Mouse (Mus musculus): ENCODE data around the gene 4930402K13Rik. TPM values are rescaled to one million over a fixed set of nuclear protein-coding genes. Genes with fewer than 3 reads are reported as not detected.
"Not testable (repeated sequence)": the region's sequence is repeated elsewhere in the genome, so short reads cannot be mapped to it uniquely, and the experiment has no call there.

4930402K13Rik gene
- polyA plus RNA-seq (2015; fragmentation: Nextera tagmentation; extraction: Ambion mirVana): not detected in 2 replicates

- no peak for ATAC-seq (ENCODE audit: extremely low read depth, insufficient number of reproducible peaks, low FRiP score, low TSS enrichment)
- H3K4me2 ChIP-seq: no peak within 1 kb of the TSS
- no peak within 1 kb of the TSS for H3K4me3 ChIP-seq
- H3K9ac ChIP-seq: no peak within 1 kb of the TSS
- H3K27ac ChIP-seq (replicated peaks): no peak within 1 kb of the TSS
- H3K9me3 ChIP-seq: no peaks in the 10 kb centered on the region
- no peaks in the 10 kb centered on the region for H3K27me3 ChIP-seq (replicated peaks)
- H3K36me3 ChIP-seq: no peaks in the 10 kb centered on the region
- H3K4me1 ChIP-seq: no peaks in the 10 kb centered on the region
- 92% methylated on average over 6 of the region's 6 CpGs for WGBS
Measured at GRCm38 (mm10) chrX:9104262-9104661, at the start of gene 4930402K13Rik. 4930402K13Rik (plus strand) TSS chrX:9104562.

GRCm38 (mm10) chrX:9060952-9061351 lies 43.4 kb upstream of the 4930402K13Rik start:
- WGBS: 15% methylated on average over 7 of the region's 9 CpGs
- H3K4me2 ChIP-seq; ATAC-seq (ENCODE audit: extremely low read depth, insufficient number of reproducible peaks, low FRiP score, low TSS enrichment); H3K27ac ChIP-seq (replicated peaks); H3K9me3 ChIP-seq; H3K4me1 ChIP-seq; H3K36me3 ChIP-seq; H3K4me3 ChIP-seq; H3K9ac ChIP-seq; H3K27me3 ChIP-seq (replicated peaks): not testable (repeated sequence)

- 81% methylated on average over 4 of the region's 4 CpGs for WGBS
- 0 out of 2 replicates have a peak, but pooled peaks cover 3% of the 10 kb centered on the region for H3K9me3 ChIP-seq
- H3K27ac ChIP-seq (replicated peaks): no peak overlapping the region
- H3K9ac ChIP-seq: no peak overlapping the region
- H3K36me3 ChIP-seq: no peaks in the 10 kb centered on the region
- H3K4me2 ChIP-seq: no peak overlapping the region
- H3K4me3 ChIP-seq: no peak overlapping the region
- H3K27me3 ChIP-seq (replicated peaks): no peaks in the 10 kb centered on the region
- H3K4me1 ChIP-seq: no peaks in the 10 kb centered on the region
- ATAC-seq (ENCODE audit: extremely low read depth, insufficient number of reproducible peaks, low FRiP score, low TSS enrichment): no peak
Measured at GRCm38 (mm10) chrX:9062101-9062500, 42.3 kb upstream of the 4930402K13Rik start.

- not testable (repeated sequence) for H3K4me2 ChIP-seq; H3K36me3 ChIP-seq; ATAC-seq (ENCODE audit: extremely low read depth, insufficient number of reproducible peaks, low FRiP score, low TSS enrichment); H3K9me3 ChIP-seq; H3K27me3 ChIP-seq (replicated peaks); H3K9ac ChIP-seq; H3K4me1 ChIP-seq; H3K4me3 ChIP-seq; H3K27ac ChIP-seq (replicated peaks)
- WGBS: 84% methylated on average over 11 of the region's 11 CpGs
Measured at GRCm38 (mm10) chrX:9062715-9063114, 41.6 kb upstream of the 4930402K13Rik start, which contains the start of gene Fthl17f. Fthl17f (plus strand) TSS chrX:9063015.

- not testable (repeated sequence) for H3K4me2 ChIP-seq; H3K36me3 ChIP-seq; H3K27ac ChIP-seq (replicated peaks); ATAC-seq (ENCODE audit: extremely low read depth, insufficient number of reproducible peaks, low FRiP score, low TSS enrichment); H3K9me3 ChIP-seq; H3K4me1 ChIP-seq; H3K9ac ChIP-seq; H3K4me3 ChIP-seq; H3K27me3 ChIP-seq (replicated peaks)
- 5% methylated on average over 7 of the region's 10 CpGs for WGBS
Measured at GRCm38 (mm10) chrX:9077699-9078098, 26.7 kb upstream of the 4930402K13Rik start.

- H3K27me3 ChIP-seq (replicated peaks); H3K9ac ChIP-seq; H3K4me1 ChIP-seq; H3K4me3 ChIP-seq; H3K4me2 ChIP-seq; H3K9me3 ChIP-seq; ATAC-seq (ENCODE audit: extremely low read depth, insufficient number of reproducible peaks, low FRiP score, low TSS enrichment); H3K27ac ChIP-seq (replicated peaks); H3K36me3 ChIP-seq: not testable (repeated sequence)
Measured at GRCm38 (mm10) chrX:9095066-9095465, 9.3 kb upstream of the 4930402K13Rik start.

GRCm38 (mm10) chrX:9110381-9110780 lies 6.0 kb downstream of the 4930402K13Rik start:
- H3K36me3 ChIP-seq: no peaks in the 10 kb centered on the region
- ATAC-seq (ENCODE audit: extremely low read depth, insufficient number of reproducible peaks, low FRiP score, low TSS enrichment): no peak

GRCm38 (mm10) chrX:9124928-9125327 lies 20.6 kb downstream of the 4930402K13Rik start:
- Histone ChIP-seq H3K27ac (replicated peaks) (no peak overlapping the region), H3K9ac (no peak overlapping the region), H3K4me2 (no peak overlapping the region), H3K4me3 (no peak overlapping the region), H3K27me3 (replicated peaks) (no peaks in the 10 kb centered on the region), H3K36me3 (no peaks in the 10 kb centered on the region), H3K9me3 (no peaks in the 10 kb centered on the region), H3K4me1 (no peaks in the 10 kb centered on the region)
- WGBS: 56% methylated on average over 4 of the region's 4 CpGs
- ATAC-seq (ENCODE audit: extremely low read depth, insufficient number of reproducible peaks, low FRiP score, low TSS enrichment): no peak

More at GRCm38 (mm10) chrX:9110381-9110780, 6.0 kb downstream of the 4930402K13Rik start:
- Histone ChIP-seq H3K27me3 (replicated peaks) (no peaks in the 10 kb centered on the region), H3K4me3 (no peak overlapping the region), H3K9ac (no peak overlapping the region), H3K4me1 (no peaks in the 10 kb centered on the region), H3K9me3 (no peaks in the 10 kb centered on the region), H3K4me2 (no peak overlapping the region), H3K27ac (replicated peaks) (no peak overlapping the region)
- 33% methylated on average over 2 of the region's 2 CpGs for WGBS

- H3K4me1 ChIP-seq: no peaks in the 10 kb centered on the region
- no peaks in the 10 kb centered on the region for H3K36me3 ChIP-seq
- no peaks in the 10 kb centered on the region for H3K9me3 ChIP-seq
- H3K27me3 ChIP-seq (replicated peaks): no peaks in the 10 kb centered on the region
- H3K9ac ChIP-seq: no peak overlapping the region
- no peak for ATAC-seq (ENCODE audit: extremely low read depth, insufficient number of reproducible peaks, low FRiP score, low TSS enrichment)
- H3K27ac ChIP-seq (replicated peaks): no peak overlapping the region
- 32% methylated on average over 7 of the region's 7 CpGs for whole genome bisulfite sequencing
- H3K4me3 ChIP-seq: no peak overlapping the region
- no peak overlapping the region for H3K4me2 ChIP-seq
Measured at GRCm38 (mm10) chrX:9128317-9128831, 24.0 kb downstream of the 4930402K13Rik start.

GRCm38 (mm10) chrX:9139290-9139948 lies 35.1 kb downstream of the 4930402K13Rik start:
- no peak for ATAC-seq (ENCODE audit: extremely low read depth, insufficient number of reproducible peaks, low FRiP score, low TSS enrichment)

GRCm38 (mm10) chrX:9142669-9143068 lies 38.3 kb downstream of the 4930402K13Rik start:
- no peak overlapping the region for H3K4me2 ChIP-seq
- no peak overlapping the region for H3K4me3 ChIP-seq
- no peak for ATAC-seq (ENCODE audit: extremely low read depth, insufficient number of reproducible peaks, low FRiP score, low TSS enrichment)
- no peak overlapping the region for H3K27ac ChIP-seq (replicated peaks)
- H3K36me3 ChIP-seq: no peaks in the 10 kb centered on the region
- no peaks in the 10 kb centered on the region for H3K27me3 ChIP-seq (replicated peaks)
- H3K4me1 ChIP-seq: no peaks in the 10 kb centered on the region
- no peaks in the 10 kb centered on the region for H3K9me3 ChIP-seq
- no peak overlapping the region for H3K9ac ChIP-seq
- WGBS: 42% methylated on average over 2 of the region's 2 CpGs

More at GRCm38 (mm10) chrX:9139290-9139948, 35.1 kb downstream of the 4930402K13Rik start:
- no peak overlapping the region for H3K27ac ChIP-seq (replicated peaks)
- H3K27me3 ChIP-seq (replicated peaks): no peaks in the 10 kb centered on the region
- no peak overlapping the region for H3K9ac ChIP-seq
- no peak overlapping the region for H3K4me3 ChIP-seq
- no peaks in the 10 kb centered on the region for H3K4me1 ChIP-seq
- 65% methylated on average over 4 of the region's 4 CpGs for WGBS
- no peaks in the 10 kb centered on the region for H3K9me3 ChIP-seq
- no peaks in the 10 kb centered on the region for H3K36me3 ChIP-seq
- H3K4me2 ChIP-seq: no peak overlapping the region

Measured in heart, embryonic 13.5 days (tissue).